Mouse (Mus musculus): ENCODE results near the gene Shb. TPM values are rescaled to one million over a fixed set of nuclear protein-coding genes. Genes with fewer than 3 reads are reported as not detected.

Shb gene
- total RNA-seq, 2 experiments from 2014 or later: 14.1 to 18.8 TPM

DNA sequence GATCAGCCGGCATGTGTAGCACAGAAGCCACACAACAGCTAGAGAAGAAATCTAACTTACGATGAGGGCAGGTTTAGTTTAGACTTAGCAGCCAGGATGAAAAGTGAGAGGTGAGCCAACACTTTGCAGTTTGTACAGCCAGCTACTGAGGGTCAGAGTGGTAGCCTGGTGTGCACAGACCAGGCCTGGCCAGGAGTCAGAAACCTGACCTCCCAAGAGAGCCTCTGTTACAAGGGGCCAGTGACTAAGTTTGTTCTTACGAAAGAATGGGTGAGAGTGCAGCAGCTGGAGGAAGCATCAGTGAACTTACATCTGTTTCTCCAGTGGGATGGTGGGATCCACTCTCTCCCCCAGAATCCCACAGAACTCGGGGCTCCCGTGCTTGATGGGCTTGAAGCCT is 85.1 kb downstream of the Shb start:
- H3K4me3 ChIP-seq: no peak overlapping the region
- H3K27ac ChIP-seq: no peak overlapping the region
- no peak for DNase-seq (ENCODE audit: low spot score in 2 of 2)
- TF ChIP-seq CTCF (conservative IDR thresholded peaks at IDR 0.05): no peak

DNA sequence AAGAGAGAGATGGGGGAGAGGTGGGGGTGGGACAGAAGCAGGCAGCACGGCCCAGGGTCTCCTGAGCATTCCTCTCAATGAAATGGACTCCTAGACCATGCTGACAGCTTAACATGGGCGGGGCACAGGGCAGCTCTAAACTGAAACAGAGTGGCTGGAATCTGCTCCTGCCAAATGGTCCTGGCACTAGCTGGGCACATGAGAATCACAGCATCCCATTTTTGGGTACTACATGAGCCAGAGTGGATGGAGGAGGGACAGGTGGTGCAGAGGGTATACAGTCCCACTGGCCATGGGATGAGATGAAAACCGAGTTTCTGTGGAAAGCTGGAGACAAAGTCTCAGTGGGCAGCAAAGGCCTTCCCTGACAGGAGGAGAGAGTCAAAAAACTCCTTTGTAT is 87.0 kb downstream of the Shb start:
- H3K4me3 ChIP-seq: no peak overlapping the region
- no peak for DNase-seq (ENCODE audit: low spot score in 2 of 2)
- no peak overlapping the region for H3K27ac ChIP-seq
- TF ChIP-seq CTCF (conservative IDR thresholded peaks at IDR 0.05): no peak

DNA sequence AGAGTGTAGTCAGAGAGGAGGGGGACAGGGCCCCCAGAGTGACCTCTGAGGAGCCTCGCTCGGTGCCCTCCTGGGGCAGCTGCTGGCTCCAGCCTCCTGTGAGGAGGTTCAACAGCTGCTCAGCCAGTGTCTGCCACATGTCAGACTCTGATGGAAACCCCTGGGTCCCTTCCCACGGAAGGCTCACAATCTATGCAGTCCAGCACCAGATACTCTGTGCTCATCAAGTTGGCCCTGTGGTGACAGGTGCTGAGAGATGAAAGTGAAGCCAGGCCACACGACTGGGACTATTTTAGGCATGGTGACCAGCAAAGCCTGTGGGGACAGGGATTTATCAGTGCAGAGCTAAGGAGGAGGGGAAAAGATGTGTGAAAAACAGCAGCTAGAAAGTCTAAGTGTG is 87.5 kb downstream of the Shb start:
- no peak overlapping the region for H3K4me3 ChIP-seq
- DNase-seq (ENCODE audit: low spot score in 2 of 2): no peak

DNA sequence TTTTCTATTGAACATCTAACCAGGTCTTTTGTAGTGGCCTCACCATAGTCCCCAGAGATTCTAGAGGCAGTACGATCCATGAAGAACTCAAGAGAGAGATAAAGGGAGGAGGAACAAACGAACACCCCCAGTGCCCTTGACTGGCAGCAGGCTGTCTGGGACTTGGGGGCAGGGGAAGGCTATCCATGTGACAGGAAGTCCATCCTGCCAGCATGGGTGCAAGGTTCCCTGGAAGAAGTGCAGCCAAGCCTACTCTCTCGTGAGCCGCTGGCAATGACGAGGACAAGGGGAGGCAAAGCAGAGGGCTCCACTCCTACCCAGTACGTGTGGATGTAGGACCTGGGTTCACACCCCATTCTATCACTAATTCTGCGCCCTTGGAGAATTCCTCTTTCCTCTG is 88.6 kb downstream of the Shb start:
- no peak for TF ChIP-seq CTCF (conservative IDR thresholded peaks at IDR 0.05)
- Histone ChIP-seq H3K4me3 (no peak overlapping the region), H3K27ac (no peak overlapping the region)
- no peak for DNase-seq (ENCODE audit: low spot score in 2 of 2)

More for the DNA sequence above, 87.5 kb downstream of the Shb start:
- no peak overlapping the region for H3K27ac ChIP-seq
- TF ChIP-seq CTCF (conservative IDR thresholded peaks at IDR 0.05): no peak

DNA sequence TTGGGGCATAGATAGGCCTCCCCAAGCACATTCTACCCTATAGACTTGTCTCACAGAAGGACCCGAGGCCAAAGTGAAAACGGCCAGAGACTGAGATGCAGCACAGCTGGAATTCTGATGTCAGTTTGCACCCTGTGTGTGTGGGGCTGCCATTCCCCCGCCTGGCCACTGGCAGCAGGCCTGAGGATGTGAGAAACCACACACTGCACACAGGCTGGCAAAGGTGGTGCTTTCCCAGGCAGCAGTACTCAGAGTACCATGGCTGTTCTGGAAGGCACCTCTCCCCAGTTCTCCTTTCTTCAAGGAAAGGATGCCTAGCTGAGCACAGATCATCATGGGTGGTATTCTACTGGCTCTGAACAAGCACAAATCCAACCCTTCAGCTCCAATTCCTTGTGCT is 90.0 kb downstream of the Shb start:
- DNase-seq (ENCODE audit: low spot score in 2 of 2): no peak
- no peak overlapping the region for H3K4me3 ChIP-seq
- peak; percentile 30 for TF ChIP-seq CTCF (conservative IDR thresholded peaks at IDR 0.05)
- no peak overlapping the region for H3K27ac ChIP-seq

DNA sequence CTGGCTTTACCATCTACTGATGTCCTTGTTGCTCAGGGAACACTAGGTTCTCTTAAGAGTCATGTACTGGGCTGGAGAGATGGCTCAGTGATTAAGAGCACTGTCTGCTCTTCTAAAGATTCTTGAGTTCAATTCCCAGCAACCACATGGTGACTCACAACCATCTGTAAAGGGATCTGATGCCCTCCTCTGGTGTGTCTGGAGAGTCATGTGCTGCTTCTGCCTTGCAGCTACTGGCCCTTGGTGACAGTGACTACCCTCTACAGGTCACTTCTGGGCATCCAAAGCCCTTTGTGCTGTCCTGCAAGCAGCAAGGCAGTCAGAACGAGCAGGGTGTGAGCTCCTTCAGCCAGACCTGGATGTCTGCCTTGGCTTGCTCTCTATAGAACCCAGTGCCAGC is 90.5 kb downstream of the Shb start:
- DNase-seq (ENCODE audit: low spot score in 2 of 2): no peak
- Histone ChIP-seq H3K4me3 (no peak overlapping the region), H3K27ac (no peak overlapping the region)
- TF ChIP-seq CTCF (conservative IDR thresholded peaks at IDR 0.05): no peak

DNA sequence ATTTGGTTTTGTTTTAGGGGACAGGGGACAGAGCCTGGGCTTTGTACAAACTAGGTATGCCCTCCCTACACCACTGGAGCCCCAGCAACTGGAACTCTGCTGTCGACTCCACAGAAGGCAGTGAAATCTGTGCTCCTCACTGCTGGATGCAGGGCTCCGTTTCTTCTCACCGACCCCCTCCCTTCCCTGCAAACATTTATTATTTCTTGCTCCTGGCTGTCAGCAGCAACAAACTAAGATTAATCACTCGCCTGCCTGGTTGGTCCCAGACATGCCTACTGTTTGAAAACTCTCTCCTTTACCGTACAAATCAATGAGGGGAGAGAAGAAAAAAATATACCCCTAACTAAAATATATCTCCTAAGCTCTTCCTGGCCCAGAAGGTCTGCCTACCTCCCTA is 93.0 kb downstream of the Shb start:
- no peak for DNase-seq (ENCODE audit: low spot score in 2 of 2)
- H3K4me3 ChIP-seq: no peak overlapping the region
- H3K27ac ChIP-seq: no peak overlapping the region
- no peak for TF ChIP-seq CTCF (conservative IDR thresholded peaks at IDR 0.05)

DNA sequence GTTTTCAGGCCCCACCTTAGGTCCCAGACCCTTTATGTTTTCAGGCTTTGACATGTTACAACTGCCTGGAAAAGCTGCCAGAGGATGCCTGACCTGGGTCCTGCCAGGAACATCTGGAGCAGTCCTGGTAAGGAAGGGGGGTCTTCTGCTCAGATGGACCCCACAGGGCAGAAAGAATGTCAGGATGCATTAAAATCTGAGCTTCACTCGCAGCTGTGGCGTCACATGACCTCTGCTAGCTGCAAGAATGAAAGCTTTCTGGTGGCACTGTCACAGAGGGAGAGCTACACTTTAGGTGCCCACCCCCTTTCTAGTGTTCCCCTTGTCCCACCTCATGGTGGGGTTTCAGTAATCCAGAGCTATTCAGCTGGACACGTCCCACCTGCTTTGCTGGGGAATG is 95.3 kb downstream of the Shb start:
- Histone ChIP-seq H3K4me3 (no peak overlapping the region), H3K27ac (no peak overlapping the region)
- no peak for DNase-seq (ENCODE audit: low spot score in 2 of 2)
- TF ChIP-seq CTCF (conservative IDR thresholded peaks at IDR 0.05): no peak

DNA sequence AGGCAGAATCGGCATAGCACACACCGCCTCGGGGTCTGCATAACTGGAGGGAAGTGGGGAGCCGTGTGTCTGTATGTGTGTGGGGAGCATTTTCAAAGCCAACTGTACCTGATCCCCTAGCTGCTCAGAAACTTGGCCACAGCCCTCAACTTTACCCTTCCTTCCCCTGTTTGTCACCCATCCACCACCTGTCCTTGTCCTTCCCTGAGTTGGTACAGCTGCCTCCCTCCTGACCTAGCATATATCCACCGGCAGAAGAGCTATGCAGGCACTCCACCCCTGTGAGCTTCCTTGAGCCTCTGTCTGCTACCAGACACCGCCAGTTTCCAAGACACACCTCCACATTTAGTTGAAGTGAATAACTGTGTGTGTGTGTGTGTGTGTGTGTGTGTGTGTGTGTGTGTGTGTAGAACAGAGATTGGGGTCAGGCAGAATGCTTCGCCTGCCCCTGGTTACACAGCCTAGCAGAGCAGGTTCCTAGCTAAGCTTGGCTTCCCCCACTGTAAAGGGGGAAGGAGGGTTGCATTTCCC is 95.8 kb downstream of the Shb start:
- no peak for DNase-seq (ENCODE audit: low spot score in 2 of 2)
- no peak for TF ChIP-seq CTCF (conservative IDR thresholded peaks at IDR 0.05)
- no peak overlapping the region for H3K4me3 ChIP-seq
- no peak overlapping the region for H3K27ac ChIP-seq

DNA sequence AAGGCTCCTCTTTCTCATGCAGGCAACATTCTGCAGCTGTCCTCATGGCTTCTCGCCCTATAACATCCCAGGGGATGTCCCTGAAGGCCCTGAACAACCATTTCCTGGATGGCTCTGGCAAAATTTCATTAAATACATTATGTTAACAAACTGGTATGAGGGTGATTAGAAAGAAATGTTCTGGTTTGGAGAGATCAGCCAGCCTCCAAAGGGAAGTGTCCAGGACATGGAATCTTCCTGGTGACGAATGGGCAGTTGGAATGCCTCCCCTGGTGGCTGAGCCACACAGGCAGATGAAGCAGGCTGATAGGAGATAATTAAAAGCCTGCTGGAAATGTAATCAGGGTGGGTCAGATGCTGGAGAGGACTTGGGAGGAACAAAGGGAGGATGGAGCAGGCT is 96.4 kb downstream of the Shb start:
- Histone ChIP-seq H3K27ac (no peak overlapping the region), H3K4me3 (no peak overlapping the region)
- 0 out of 2 replicates have a peak, but pooled peaks have one; percentile 6 for TF ChIP-seq CTCF (conservative IDR thresholded peaks at IDR 0.05)
- DNase-seq (ENCODE audit: low spot score in 2 of 2): no peak

DNA sequence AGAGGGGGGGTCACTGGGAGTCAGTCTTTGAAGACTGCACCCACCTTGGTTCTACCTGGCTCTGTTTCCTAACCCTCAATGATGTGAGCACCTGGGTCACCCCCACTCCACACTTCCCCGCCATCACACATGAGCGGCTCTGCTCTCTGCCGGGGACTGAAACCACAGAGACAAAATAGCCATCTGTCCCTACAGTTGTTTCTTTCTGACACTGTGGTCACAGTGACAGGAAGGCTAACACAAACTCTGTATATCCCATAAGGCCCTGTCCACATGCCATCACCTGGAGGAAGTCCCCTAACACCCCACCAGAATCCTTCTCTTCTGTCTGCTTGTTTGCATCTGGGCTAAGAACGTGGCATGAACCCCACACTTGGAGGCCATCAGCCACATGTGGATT is 97.6 kb downstream of the Shb start:
- TF ChIP-seq CTCF (conservative IDR thresholded peaks at IDR 0.05): no peak
- H3K27ac ChIP-seq: no peak overlapping the region
- DNase-seq (ENCODE audit: low spot score in 2 of 2): no peak
- no peak overlapping the region for H3K4me3 ChIP-seq

DNA sequence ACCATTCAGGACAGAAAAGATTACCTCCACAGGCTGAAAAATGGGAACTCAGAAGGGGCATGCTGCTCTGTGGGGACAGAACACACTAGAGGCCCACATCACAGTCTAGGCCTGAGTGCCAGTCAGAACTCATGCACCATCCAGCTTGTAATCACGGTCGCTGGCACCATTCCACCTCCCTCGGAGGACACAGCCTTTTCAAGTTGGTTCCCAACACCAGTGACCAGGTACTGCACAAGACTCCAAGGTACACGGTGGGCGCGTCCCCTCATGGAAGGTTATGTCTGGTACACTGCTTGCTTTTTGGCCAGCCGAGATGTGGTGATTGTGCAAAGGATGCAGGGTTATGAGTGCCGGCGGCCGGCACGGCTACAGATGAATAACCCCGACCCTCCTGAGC is 98.2 kb downstream of the Shb start:
- H3K4me3 ChIP-seq: no peak overlapping the region
- no peak for DNase-seq (ENCODE audit: low spot score in 2 of 2)
- TF ChIP-seq CTCF (conservative IDR thresholded peaks at IDR 0.05): no peak
- H3K27ac ChIP-seq: no peak overlapping the region

DNA sequence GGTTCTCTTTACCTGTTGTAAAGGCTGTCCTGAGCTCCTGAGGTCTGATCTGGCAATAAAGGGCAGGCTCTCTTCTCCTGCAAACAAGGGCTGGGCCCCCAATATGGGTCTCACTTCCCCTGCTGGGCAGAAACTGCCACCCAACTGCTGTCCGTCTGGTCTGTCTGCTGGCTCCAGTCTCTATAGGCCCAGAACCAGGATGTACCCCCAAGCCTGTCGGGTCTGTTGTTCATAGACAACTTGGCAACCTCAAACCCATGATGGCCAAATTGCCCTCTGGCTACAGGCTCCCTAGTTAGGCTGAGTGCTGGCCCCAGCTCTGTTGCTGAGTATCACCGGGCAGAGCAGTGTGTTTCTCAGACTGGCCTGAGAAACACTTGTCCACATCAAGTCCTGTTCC is 100.5 kb downstream of the Shb start:
- H3K4me3 ChIP-seq: no peak overlapping the region
- no peak for TF ChIP-seq CTCF (conservative IDR thresholded peaks at IDR 0.05)
- no peak overlapping the region for H3K27ac ChIP-seq
- DNase-seq (ENCODE audit: low spot score in 2 of 2): no peak

DNA sequence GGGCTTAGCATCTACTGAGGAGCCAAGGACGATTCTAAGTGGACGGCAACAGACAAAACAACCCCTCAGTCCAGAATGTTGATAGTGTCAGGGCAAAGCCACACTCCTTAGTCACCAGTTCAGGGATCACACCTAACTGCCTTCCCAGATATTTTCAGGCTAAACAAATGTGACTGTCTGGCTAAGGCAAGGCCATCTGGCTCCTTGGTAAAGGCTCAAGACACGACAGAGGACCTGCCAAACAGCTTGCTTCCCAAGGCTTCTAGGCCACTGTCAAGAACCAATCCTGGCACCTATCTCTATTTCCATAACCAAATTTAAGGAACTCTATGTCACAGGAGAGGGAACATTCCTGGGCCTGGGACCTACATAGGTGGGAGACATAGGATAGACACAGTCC is 101.0 kb downstream of the Shb start:
- no peak for DNase-seq (ENCODE audit: low spot score in 2 of 2)
- Histone ChIP-seq H3K4me3 (no peak overlapping the region), H3K27ac (no peak overlapping the region)
- TF ChIP-seq CTCF (conservative IDR thresholded peaks at IDR 0.05): no peak

DNA sequence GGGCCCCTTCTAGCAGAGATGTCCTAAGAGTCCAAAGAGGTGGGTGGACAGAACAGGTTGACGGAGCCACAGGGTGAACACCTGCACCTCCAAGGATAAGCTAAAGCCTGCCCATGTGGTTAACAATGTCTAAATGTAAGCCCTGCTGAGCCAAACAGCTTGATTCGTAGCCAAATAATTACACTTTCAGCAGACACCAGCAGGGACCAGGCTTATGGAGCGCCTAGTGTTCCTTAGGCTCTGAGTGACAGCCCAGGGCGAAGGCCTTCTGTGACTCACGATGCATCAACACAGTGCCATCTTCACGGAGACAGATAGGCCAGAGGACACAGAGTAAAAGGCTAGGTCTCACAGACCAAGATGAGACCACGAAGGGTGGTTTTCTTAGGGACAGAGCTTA is 102.8 kb downstream of the Shb start:
- Histone ChIP-seq H3K27ac (no peak overlapping the region), H3K4me3 (no peak overlapping the region)
- peak; percentile 25 for TF ChIP-seq CTCF (conservative IDR thresholded peaks at IDR 0.05)
- DNase-seq (ENCODE audit: low spot score in 2 of 2): no peak
